Mouse (Mus musculus): ENCODE data around the gene Dgki.

DNA sequence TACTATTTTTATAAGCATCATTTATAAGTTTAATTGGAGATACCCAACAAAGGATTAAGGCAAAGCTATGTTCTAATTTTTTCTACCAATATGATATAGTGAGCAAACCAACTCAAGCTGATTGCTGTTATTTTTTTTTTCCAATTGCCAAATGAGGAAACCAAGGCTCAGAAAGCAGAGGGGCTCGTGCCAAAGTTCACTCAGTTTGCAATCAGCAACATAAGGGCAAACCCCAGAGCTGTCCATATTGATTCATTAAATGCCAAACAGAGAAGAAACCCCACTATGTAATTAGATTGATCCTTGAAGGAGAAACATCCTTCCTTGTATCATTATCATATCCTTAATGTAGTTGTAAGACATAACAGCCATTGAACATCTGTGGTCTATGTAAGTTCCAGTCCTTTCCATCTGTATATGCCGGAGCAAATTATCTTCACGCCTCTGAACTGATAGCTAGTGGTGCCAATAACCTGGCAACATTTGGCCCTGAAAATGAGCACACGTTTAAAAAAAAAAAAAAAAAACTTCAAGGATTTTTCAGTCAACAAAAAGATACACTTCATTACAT lies 465.2 kb downstream of the Dgki start:
- no peak for TF ChIP-seq CTCF (IDR thresholded peaks at IDR 0.05; ENCODE audit: control insufficient read depth, insufficient read depth, insufficient read length)
- no peak for TF ChIP-seq FOSL1 (IDR thresholded peaks at IDR 0.05; ENCODE audit: insufficient read depth, low read length, poor library complexity, severe bottlenecking)
- no peak for TF ChIP-seq USF1 (IDR thresholded peaks at IDR 0.05; ENCODE audit: low read depth)
- no peak for TF ChIP-seq MAX (IDR thresholded peaks at IDR 0.05)
- no peak for TF ChIP-seq MYOD1 (IDR thresholded peaks at IDR 0.05; ENCODE audit: control insufficient read depth, insufficient read length, low read depth)
